Mouse (Mus musculus): ENCODE measurements around the gene Clpp. TPM values are rescaled to one million over a fixed set of nuclear protein-coding genes. Genes with fewer than 3 reads are reported as not detected.

The Clpp gene
- polyA plus RNA-seq, 1 experiment from 2014 or later, result 172 TPM

- no peak overlapping the region for H3K9ac ChIP-seq (replicated peaks; ENCODE audit: low read length)
- no peaks in the 10 kb centered on the region for H3K36me3 ChIP-seq (ENCODE audit: control insufficient read depth, insufficient read depth, low read length)
- DNase-seq (no peak), ATAC-seq (ENCODE audit: low FRiP score, low TSS enrichment) (no peak)
- H3K4me1 ChIP-seq (ENCODE audit: control insufficient read depth, insufficient read depth, low read length), result no peaks in the 10 kb centered on the region
- H3K27me3 ChIP-seq (ENCODE audit: control insufficient read depth, insufficient read depth, low read length), result no peaks in the 10 kb centered on the region
- 78% methylated on average over 6 of the region's 6 CpGs for WGBS
- no peak overlapping the region for H3K4me3 ChIP-seq (replicated peaks; ENCODE audit: low read depth, low read length)
- no peak overlapping the region for H3K4me2 ChIP-seq (ENCODE audit: low read length)
- no peak overlapping the region for H3K27ac ChIP-seq (replicated peaks; ENCODE audit: low read depth, low read length)
- H3K9me3 ChIP-seq (ENCODE audit: control insufficient read depth, low read length), result no peaks in the 10 kb centered on the region
These were observed 26.5 kb upstream of the Clpp start for GRCm38 (mm10) chr17:56963646-56964045.

DNA sequence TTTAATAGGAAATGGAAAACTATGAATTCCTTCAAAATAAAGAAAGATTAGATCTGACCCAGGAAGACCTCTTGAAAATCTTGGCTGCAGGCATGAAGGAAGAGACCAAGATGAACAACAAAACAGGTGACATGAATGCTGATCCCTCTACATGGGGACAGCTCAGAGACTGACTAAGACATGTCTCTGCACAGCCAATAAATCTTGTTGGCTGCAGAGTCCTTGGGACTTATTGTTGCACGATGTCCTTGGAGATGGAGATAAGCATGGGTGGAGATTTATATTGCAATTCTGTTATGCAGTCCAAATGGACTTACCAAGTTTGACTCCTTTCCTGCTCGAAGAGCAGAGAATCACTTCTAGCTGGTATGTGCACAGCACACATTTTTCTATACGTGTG, 20.8 kb upstream of the Clpp start:
- Histone ChIP-seq H3K4me3 (replicated peaks; ENCODE audit: low read depth, low read length) (no peak overlapping the region), H3K36me3 (ENCODE audit: control insufficient read depth, insufficient read depth, low read length) (no peaks in the 10 kb centered on the region), H3K9me3 (ENCODE audit: control insufficient read depth, low read length) (no peaks in the 10 kb centered on the region), H3K27ac (replicated peaks; ENCODE audit: low read depth, low read length) (no peak overlapping the region), H3K27me3 (ENCODE audit: control insufficient read depth, insufficient read depth, low read length) (no peaks in the 10 kb centered on the region), H3K4me1 (ENCODE audit: control insufficient read depth, insufficient read depth, low read length) (no peaks in the 10 kb centered on the region), H3K4me2 (ENCODE audit: low read length) (no peak overlapping the region), H3K9ac (replicated peaks; ENCODE audit: low read length) (no peak overlapping the region)
- no peak for DNase-seq
- ATAC-seq (ENCODE audit: low FRiP score, low TSS enrichment), result no peak
- 77% methylated on average over 3 of the region's 3 CpGs for WGBS

DNA sequence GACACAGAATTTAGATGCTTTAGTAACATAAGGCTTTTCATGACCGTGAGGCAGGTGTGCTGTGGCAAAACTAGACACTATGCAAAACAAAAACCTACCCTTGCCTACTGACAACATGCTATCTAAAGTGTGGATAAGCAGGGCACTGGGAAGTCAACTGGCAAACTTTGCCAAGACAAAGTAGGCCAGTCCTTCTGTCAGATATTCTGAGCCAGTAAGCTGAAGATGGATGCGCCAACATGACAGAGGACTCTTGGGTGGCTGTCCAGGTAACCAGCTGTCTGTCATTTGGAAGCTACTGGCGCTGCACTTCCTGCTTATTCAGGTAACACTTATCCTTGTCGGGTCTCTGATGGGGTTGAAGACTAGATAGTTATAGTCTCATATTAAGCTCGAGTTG, 20.0 kb upstream of the Clpp start:
- WGBS, result 67% methylated on average over 5 of the region's 5 CpGs
- Histone ChIP-seq H3K27ac (replicated peaks; ENCODE audit: low read depth, low read length) (no peak overlapping the region), H3K9ac (replicated peaks; ENCODE audit: low read length) (no peak overlapping the region), H3K4me1 (ENCODE audit: control insufficient read depth, insufficient read depth, low read length) (no peaks in the 10 kb centered on the region), H3K4me2 (ENCODE audit: low read length) (no peak overlapping the region), H3K27me3 (ENCODE audit: control insufficient read depth, insufficient read depth, low read length) (no peaks in the 10 kb centered on the region), H3K36me3 (ENCODE audit: control insufficient read depth, insufficient read depth, low read length) (no peaks in the 10 kb centered on the region), H3K4me3 (replicated peaks; ENCODE audit: low read depth, low read length) (no peak overlapping the region), H3K9me3 (ENCODE audit: control insufficient read depth, low read length) (no peaks in the 10 kb centered on the region)
- ATAC-seq (ENCODE audit: low FRiP score, low TSS enrichment) (no peak), DNase-seq (no peak)

- WGBS, result 63% methylated on average over 13 of the region's 14 CpGs
These were observed 16.0 kb upstream of the Clpp start for GRCm38 (mm10) chr17:56973956-56974707.

DNA sequence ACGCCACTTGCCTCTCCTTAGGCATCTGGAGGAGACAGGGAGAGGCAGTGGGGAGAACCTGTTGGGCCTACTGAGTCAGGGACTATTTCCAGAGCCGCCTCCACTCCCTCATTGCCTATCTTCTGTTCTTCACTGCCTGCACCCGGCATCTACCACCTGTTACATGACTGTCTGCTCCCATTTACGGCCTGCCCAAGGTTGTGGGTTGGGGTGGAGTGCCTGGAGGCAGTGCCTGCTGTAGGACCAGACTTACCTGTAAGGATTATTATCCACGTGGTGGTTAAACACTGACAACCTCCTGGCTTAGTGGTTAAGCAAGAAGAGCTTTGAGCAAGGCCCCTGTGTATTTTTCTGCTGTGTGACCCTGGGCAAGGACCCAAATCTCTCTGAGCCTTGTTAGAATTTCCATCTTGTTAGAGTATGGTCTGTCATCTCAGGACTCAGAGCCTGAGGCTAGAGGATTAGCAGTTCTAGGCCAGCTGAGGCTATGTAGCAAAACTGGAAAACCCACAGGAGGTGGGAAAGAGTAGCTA, 15.3 kb upstream of the Clpp start:
- Histone ChIP-seq H3K9ac (replicated peaks; ENCODE audit: low read length) (no peak overlapping the region), H3K4me1 (ENCODE audit: control insufficient read depth, insufficient read depth, low read length) (no peaks in the 10 kb centered on the region), H3K27me3 (ENCODE audit: control insufficient read depth, insufficient read depth, low read length) (no peaks in the 10 kb centered on the region), H3K4me3 (replicated peaks; ENCODE audit: low read depth, low read length) (no peak overlapping the region), H3K9me3 (ENCODE audit: control insufficient read depth, low read length) (no peaks in the 10 kb centered on the region), H3K27ac (replicated peaks; ENCODE audit: low read depth, low read length) (no peak overlapping the region), H3K36me3 (ENCODE audit: control insufficient read depth, insufficient read depth, low read length) (no peaks in the 10 kb centered on the region), H3K4me2 (ENCODE audit: low read length) (no peak overlapping the region)
- ATAC-seq (ENCODE audit: low FRiP score, low TSS enrichment) (no peak), DNase-seq (no peak)
- WGBS, result 83% methylated on average over 5 of the region's 5 CpGs

More at GRCm38 (mm10) chr17:56973956-56974707, 16.0 kb upstream of the Clpp start:
- H3K27me3 ChIP-seq (ENCODE audit: control insufficient read depth, insufficient read depth, low read length), result no peaks in the 10 kb centered on the region
- H3K27ac ChIP-seq (replicated peaks; ENCODE audit: low read depth, low read length), result no peak overlapping the region
- no peaks in the 10 kb centered on the region for H3K36me3 ChIP-seq (ENCODE audit: control insufficient read depth, insufficient read depth, low read length)
- no peak overlapping the region for H3K9ac ChIP-seq (replicated peaks; ENCODE audit: low read length)
- H3K9me3 ChIP-seq (ENCODE audit: control insufficient read depth, low read length), result no peaks in the 10 kb centered on the region
- no peak for DNase-seq
- ATAC-seq (ENCODE audit: low FRiP score, low TSS enrichment), result no peak
- no peak overlapping the region for H3K4me2 ChIP-seq (ENCODE audit: low read length)
- no peak overlapping the region for H3K4me3 ChIP-seq (replicated peaks; ENCODE audit: low read depth, low read length)
- H3K4me1 ChIP-seq (ENCODE audit: control insufficient read depth, insufficient read depth, low read length), result no peaks in the 10 kb centered on the region

- Histone ChIP-seq H3K4me3 (replicated peaks; ENCODE audit: low read depth, low read length) (no peak overlapping the region), H3K9ac (replicated peaks; ENCODE audit: low read length) (no peak overlapping the region), H3K9me3 (ENCODE audit: control insufficient read depth, low read length) (no peaks in the 10 kb centered on the region), H3K4me2 (ENCODE audit: low read length) (no peak overlapping the region), H3K36me3 (ENCODE audit: control insufficient read depth, insufficient read depth, low read length) (no peaks in the 10 kb centered on the region), H3K27me3 (ENCODE audit: control insufficient read depth, insufficient read depth, low read length) (no peaks in the 10 kb centered on the region), H3K4me1 (ENCODE audit: control insufficient read depth, insufficient read depth, low read length) (no peaks in the 10 kb centered on the region), H3K27ac (replicated peaks; ENCODE audit: low read depth, low read length) (no peak overlapping the region)
- ATAC-seq (ENCODE audit: low FRiP score, low TSS enrichment) (no peak), DNase-seq (no peak)
- WGBS, result 77% methylated on average over 3 of the region's 3 CpGs
These were observed 14.7 kb upstream of the Clpp start for GRCm38 (mm10) chr17:56975391-56975790.

GRCm38 (mm10) chr17:56976531-56977390, 13.3 kb upstream of the Clpp start:
- Histone ChIP-seq H3K4me3 (replicated peaks; ENCODE audit: low read depth, low read length) (no peak overlapping the region), H3K9ac (replicated peaks; ENCODE audit: low read length) (no peak overlapping the region), H3K9me3 (ENCODE audit: control insufficient read depth, low read length) (no peaks in the 10 kb centered on the region), H3K27me3 (ENCODE audit: control insufficient read depth, insufficient read depth, low read length) (no peaks in the 10 kb centered on the region), H3K27ac (replicated peaks; ENCODE audit: low read depth, low read length) (no peak overlapping the region), H3K4me1 (ENCODE audit: control insufficient read depth, insufficient read depth, low read length) (no peaks in the 10 kb centered on the region), H3K4me2 (ENCODE audit: low read length) (no peak overlapping the region), H3K36me3 (ENCODE audit: control insufficient read depth, insufficient read depth, low read length) (no peaks in the 10 kb centered on the region)
- ATAC-seq (ENCODE audit: low FRiP score, low TSS enrichment), result no peak
- WGBS, result 80% methylated on average over 8 of the region's 8 CpGs
- no peak for DNase-seq

DNA sequence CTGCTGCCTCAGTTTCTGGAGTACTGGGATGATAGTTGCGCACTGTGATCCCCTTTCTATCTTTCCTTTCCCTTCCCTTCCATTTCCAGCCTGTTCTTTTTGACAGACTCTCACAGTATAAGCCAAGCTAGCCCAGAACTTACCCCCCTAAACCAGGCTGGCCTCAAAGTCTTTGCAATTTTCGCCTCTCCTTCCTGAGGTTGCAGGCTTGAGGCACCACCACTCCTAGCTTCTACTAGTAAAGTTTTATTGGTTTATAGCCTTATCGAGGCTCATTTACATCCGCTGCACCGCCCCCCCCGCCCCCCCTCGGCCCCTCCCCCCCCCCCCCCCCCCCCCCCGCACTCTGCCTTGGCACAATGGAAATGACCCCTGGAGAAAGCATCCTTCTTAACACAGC, 10.6 kb upstream of the Clpp start:
- ATAC-seq (ENCODE audit: low FRiP score, low TSS enrichment) (no peak), DNase-seq (no peak)
- Histone ChIP-seq H3K9me3 (ENCODE audit: control insufficient read depth, low read length) (no peaks in the 10 kb centered on the region), H3K27ac (replicated peaks; ENCODE audit: low read depth, low read length) (no peak overlapping the region), H3K4me2 (ENCODE audit: low read length) (no peak overlapping the region), H3K4me3 (replicated peaks; ENCODE audit: low read depth, low read length) (no peak overlapping the region), H3K4me1 (ENCODE audit: control insufficient read depth, insufficient read depth, low read length) (no peaks in the 10 kb centered on the region), H3K9ac (replicated peaks; ENCODE audit: low read length) (no peak overlapping the region), H3K36me3 (ENCODE audit: control insufficient read depth, insufficient read depth, low read length) (no peaks in the 10 kb centered on the region), H3K27me3 (ENCODE audit: control insufficient read depth, insufficient read depth, low read length) (no peaks in the 10 kb centered on the region)
- 38% methylated on average over 7 of the region's 8 CpGs for WGBS
